Mouse (Mus musculus) fibroblast of lung, adult 2 months (primary cell): ENCODE data around the gene Slc35f3.
A peak's percentile ranks its signal among the peaks of the same experiment; 100 is the strongest.
"Not testable (repeated sequence)": the region's sequence is repeated elsewhere in the genome, so short reads cannot be mapped to it uniquely, and the experiment has no call there.

Source experiments
- DNase-seq: peaks from one replicate; pipeline ENCODE4 v3.0.0-alpha.2; 2011; ENCODE audit warnings: low read depth

Slc35f3 gene

GRCm38 (mm10) chr8:126338864-126339263 lies 40.5 kb downstream of the Slc35f3 start:
- DNase-seq, result no peak

GRCm38 (mm10) chr8:126339357-126339756 lies 41.0 kb downstream of the Slc35f3 start:
- no peak for DNase-seq

- DNase-seq, result no peak
Observed at GRCm38 (mm10) chr8:126341200-126341599, 42.8 kb downstream of the Slc35f3 start.

- DNase-seq, result no peak
Observed at GRCm38 (mm10) chr8:126343427-126343826, 45.1 kb downstream of the Slc35f3 start.

GRCm38 (mm10) chr8:126345100-126345499 lies 46.7 kb downstream of the Slc35f3 start:
- DNase-seq, result no peak

- no peak for DNase-seq
Observed at GRCm38 (mm10) chr8:126353259-126353658, 54.9 kb downstream of the Slc35f3 start.

GRCm38 (mm10) chr8:126357946-126358345 lies 59.6 kb downstream of the Slc35f3 start:
- no peak for DNase-seq

- DNase-seq, result no peak
Observed at GRCm38 (mm10) chr8:126359296-126359695, 60.9 kb downstream of the Slc35f3 start.

GRCm38 (mm10) chr8:126360106-126360505 lies 61.7 kb downstream of the Slc35f3 start:
- no peak for DNase-seq

GRCm38 (mm10) chr8:126360701-126361100 lies 62.3 kb downstream of the Slc35f3 start:
- DNase-seq, result no peak

GRCm38 (mm10) chr8:126366251-126366650 lies 67.9 kb downstream of the Slc35f3 start:
- DNase-seq, result no peak

- DNase-seq, result no peak
Observed at GRCm38 (mm10) chr8:126368349-126369054, 70.1 kb downstream of the Slc35f3 start.

GRCm38 (mm10) chr8:126371871-126372270 lies 73.5 kb downstream of the Slc35f3 start:
- DNase-seq, result no peak

GRCm38 (mm10) chr8:126379580-126379979 lies 81.2 kb downstream of the Slc35f3 start:
- DNase-seq, result no peak

- no peak for DNase-seq
Observed at GRCm38 (mm10) chr8:126380141-126380540, 81.8 kb downstream of the Slc35f3 start.

GRCm38 (mm10) chr8:126381299-126381698 lies 82.9 kb downstream of the Slc35f3 start:
- DNase-seq, result no peak

- no peak for DNase-seq
Observed at GRCm38 (mm10) chr8:126382216-126382615, 83.9 kb downstream of the Slc35f3 start.

GRCm38 (mm10) chr8:126382749-126383148 lies 84.4 kb downstream of the Slc35f3 start:
- DNase-seq, result no peak

- no peak for DNase-seq
Observed at GRCm38 (mm10) chr8:126387566-126387965, 89.2 kb downstream of the Slc35f3 start.

GRCm38 (mm10) chr8:126391541-126391940 lies 93.2 kb downstream of the Slc35f3 start:
- peak; percentile 27 for DNase-seq

- DNase-seq, result no peak
Observed at GRCm38 (mm10) chr8:126395386-126395785, 97.0 kb downstream of the Slc35f3 start.

GRCm38 (mm10) chr8:126395917-126396316 lies 97.6 kb downstream of the Slc35f3 start:
- no peak for DNase-seq

- DNase-seq, result no peak
Observed at GRCm38 (mm10) chr8:126398349-126398748, 100.0 kb downstream of the Slc35f3 start.

GRCm38 (mm10) chr8:126404550-126404949 lies 106.2 kb downstream of the Slc35f3 start:
- DNase-seq, result not testable (repeated sequence)
